Mouse (Mus musculus) small intestine, adult 2 months (tissue): ENCODE results near the gene Capn12. TPM values are rescaled to one million over a fixed set of nuclear protein-coding genes. Genes with fewer than 3 reads are reported as not detected.
"Not testable (repeated sequence)": the region's sequence is repeated elsewhere in the genome, so short reads cannot be mapped to it uniquely, and the experiment has no call there.

Experiments used
- H3K27ac ChIP-seq: fragments of 200-500 bp; 2 replicates; pipeline ENCODE4 v1.5.1; 2012; ENCODE audit warnings: low read depth, low read length, control low read depth, inconsistent platforms; ENCODE audit not compliant: insufficient read depth
- H3K27me3 ChIP-seq: fragments of 200-500 bp; 2 replicates; pipeline ENCODE4 v1.6.1; 2012; ENCODE audit warnings: mild to moderate bottlenecking, moderate library complexity, low read length, inconsistent platforms; ENCODE audit not compliant: control insufficient read depth, insufficient read depth
- H3K36me3 ChIP-seq: fragments of 200-500 bp; 2 replicates; pipeline ENCODE4 v1.6.1; 2012; ENCODE audit warnings: mild to moderate bottlenecking, low read length, control low read depth, inconsistent platforms; ENCODE audit not compliant: control insufficient read depth, insufficient read depth
- H3K4me1 ChIP-seq: fragments of 200-500 bp; 2 replicates; pipeline ENCODE4 v1.6.1; 2012; ENCODE audit warnings: low read length, inconsistent platforms, mixed read lengths; ENCODE audit not compliant: control insufficient read depth, insufficient read depth, insufficient read length
- H3K4me3 ChIP-seq: fragments of 200-500 bp; 2 replicates; pipeline ENCODE4 v1.5.1; 2012; ENCODE audit warnings: low read depth, mild to moderate bottlenecking, control low read depth, inconsistent platforms, low read length, moderate library complexity
- CTCF ChIP-seq: fragments of 200-500 bp; IDR thresholded peaks from 2 replicates; pipeline ENCODE4 v1.5.1; 2012; ENCODE audit warnings: low read depth, mild to moderate bottlenecking, control low read depth, inconsistent platforms, low read length, moderate library complexity, mixed read lengths; ENCODE audit not compliant: insufficient replicate concordance, insufficient read length; ENCODE audit errors: extremely low read depth
- POLR2A ChIP-seq: fragments of 200-500 bp; IDR thresholded peaks from 2 replicates; pipeline ENCODE4 v1.6.1; 2012; ENCODE audit warnings: low read depth, mild to moderate bottlenecking, control low read depth, inconsistent platforms, low read length, moderate library complexity
- WGBS: fragments of 180-500 bp; shearing (Covaris S2); methylation state at CpG from one replicate; pipeline ENCODE4 v1.1.7; 2018; 5-methylcytosine and 5-hydroxymethylcytosine counted together
- polyA plus RNA-seq: library from polyadenylated mRNA; depleted of rRNA; stranded (reverse); fragments of >200 nt; gene quantifications from 2 replicates; pipeline ENCODE4 v1.2.3, GENCODE M21; 2012

Gene Capn12
- polyA plus RNA-seq, 1 experiment: 0.10 TPM

DNA sequence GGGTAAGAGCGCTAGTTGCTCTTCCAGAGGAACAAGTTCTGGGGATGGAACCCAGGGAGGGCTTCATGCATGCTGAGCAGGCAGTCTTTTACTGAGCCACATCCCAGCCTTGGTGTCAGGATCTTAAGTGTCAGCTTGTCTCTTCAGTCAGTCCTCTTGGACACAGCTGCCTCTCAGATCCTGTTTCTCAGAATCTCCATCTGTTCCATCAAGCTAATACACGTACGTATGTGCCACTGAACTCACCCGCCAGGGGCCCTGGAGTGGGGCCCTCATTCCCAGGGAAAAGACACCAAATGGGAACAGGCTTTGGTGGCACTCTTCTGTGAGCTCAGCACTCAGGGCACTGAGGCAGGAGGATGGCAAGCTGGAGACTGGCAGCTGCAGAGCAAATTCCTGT lies 3.4 kb upstream of the Capn12 start:
- H3K27ac ChIP-seq: no peak overlapping the region
- no peaks in the 10 kb centered on the region for H3K27me3 ChIP-seq
- 88% methylated on average over 4 of the region's 4 CpGs for WGBS
- no peaks in the 10 kb centered on the region for H3K36me3 ChIP-seq
- H3K4me1 ChIP-seq: no peaks in the 10 kb centered on the region
- TF ChIP-seq CTCF (no peak), POLR2A (no peak)
- H3K4me3 ChIP-seq: no peak overlapping the region

GRCm38 (mm10) chr7:28879606-28880005 lies 1.6 kb upstream of the Capn12 start:
- no peaks in the 10 kb centered on the region for H3K4me1 ChIP-seq
- H3K27me3 ChIP-seq: no peaks in the 10 kb centered on the region
- H3K36me3 ChIP-seq: no peaks in the 10 kb centered on the region
- H3K4me3 ChIP-seq: no peak overlapping the region
- 74% methylated on average over 7 of the region's 7 CpGs for WGBS
- TF ChIP-seq CTCF (no peak), POLR2A (no peak)
- H3K27ac ChIP-seq: no peak overlapping the region

- no peak overlapping the region for H3K4me3 ChIP-seq
- H3K36me3 ChIP-seq: no peaks in the 10 kb centered on the region
- 88% methylated on average over 10 of the region's 10 CpGs for WGBS
- no peaks in the 10 kb centered on the region for H3K4me1 ChIP-seq
- no peaks in the 10 kb centered on the region for H3K27me3 ChIP-seq
- no peak overlapping the region for H3K27ac ChIP-seq
- no peak for TF ChIP-seq CTCF
Measured at GRCm38 (mm10) chr7:28880554-28880953, 668 bp upstream of the Capn12 start.

DNA sequence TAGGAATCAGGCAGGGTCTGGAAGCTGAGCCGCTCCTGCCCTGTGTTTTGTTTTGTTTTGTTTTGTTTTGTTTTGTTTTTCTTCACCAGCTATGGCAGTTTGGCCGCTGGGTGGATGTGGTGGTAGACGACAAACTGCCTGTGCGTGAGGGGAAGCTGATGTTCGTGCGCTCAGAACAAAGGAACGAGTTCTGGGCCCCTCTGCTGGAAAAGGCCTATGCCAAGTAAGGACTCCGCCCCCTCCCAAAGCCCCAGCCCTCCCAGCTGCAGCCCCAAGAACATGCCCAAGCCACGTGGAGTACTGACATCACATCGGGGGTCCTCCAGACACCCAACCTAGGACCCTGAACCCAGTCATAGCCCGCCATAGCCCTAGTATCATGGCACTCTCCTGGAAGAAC lies 1.8 kb downstream of the Capn12 start:
- H3K4me1 ChIP-seq: no peaks in the 10 kb centered on the region; the same call in 1 of the 2 replicates
- no peak overlapping the region for H3K27ac ChIP-seq
- 81% methylated on average over 11 of the region's 11 CpGs for WGBS
- H3K4me3 ChIP-seq: no peak overlapping the region
- TF ChIP-seq POLR2A (no peak), CTCF (no peak)
- H3K36me3 ChIP-seq: no peaks in the 10 kb centered on the region
- peaks cover 6% of the 10 kb centered on the region; the same call in 1 of the 2 replicates for H3K27me3 ChIP-seq

- H3K27me3 ChIP-seq, H3K4me3 ChIP-seq, H3K27ac ChIP-seq, H3K4me1 ChIP-seq, H3K36me3 ChIP-seq: not testable (repeated sequence)
- WGBS: 86% methylated on average over 4 of the region's 4 CpGs
Measured at GRCm38 (mm10) chr7:28883704-28884103, 2.5 kb downstream of the Capn12 start.

- peaks cover 2% of the 10 kb centered on the region; the same call in 1 of the 2 replicates for H3K36me3 ChIP-seq
- H3K27me3 ChIP-seq: peaks cover 9% of the 10 kb centered on the region; the same call in 1 of the 2 replicates
- H3K4me1 ChIP-seq: no peaks in the 10 kb centered on the region; the same call in 1 of the 2 replicates
- WGBS: 34% methylated on average over 14 of the region's 14 CpGs
- H3K4me3 ChIP-seq: no peak overlapping the region
- TF ChIP-seq POLR2A (no peak), CTCF (no peak)
- H3K27ac ChIP-seq: no peak overlapping the region
Measured at GRCm38 (mm10) chr7:28886486-28886885, 5.3 kb downstream of the Capn12 start.

DNA sequence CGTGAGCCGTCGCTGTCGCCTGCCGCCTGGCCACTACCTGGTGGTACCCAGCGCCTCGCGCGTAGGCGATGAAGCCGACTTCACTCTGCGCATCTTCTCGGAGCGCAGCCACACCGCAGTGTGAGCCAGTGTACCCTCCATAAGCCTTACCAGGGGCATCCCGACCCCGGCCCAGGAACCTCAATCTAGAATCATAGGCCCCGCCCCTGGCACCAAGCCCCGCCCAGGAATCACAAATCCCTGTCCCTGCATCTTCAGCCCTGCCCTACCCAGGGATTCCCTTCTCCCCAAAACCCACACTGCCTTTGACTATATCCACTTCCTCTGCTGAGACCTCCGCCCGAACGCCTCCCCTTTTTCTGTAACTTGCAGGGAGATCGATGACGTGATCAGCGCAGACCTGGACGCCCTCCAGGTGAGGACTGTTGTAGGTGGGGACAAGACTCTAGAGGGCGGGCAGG lies 7.5 kb downstream of the Capn12 start:
- no peak overlapping the region for H3K27ac ChIP-seq

DNA sequence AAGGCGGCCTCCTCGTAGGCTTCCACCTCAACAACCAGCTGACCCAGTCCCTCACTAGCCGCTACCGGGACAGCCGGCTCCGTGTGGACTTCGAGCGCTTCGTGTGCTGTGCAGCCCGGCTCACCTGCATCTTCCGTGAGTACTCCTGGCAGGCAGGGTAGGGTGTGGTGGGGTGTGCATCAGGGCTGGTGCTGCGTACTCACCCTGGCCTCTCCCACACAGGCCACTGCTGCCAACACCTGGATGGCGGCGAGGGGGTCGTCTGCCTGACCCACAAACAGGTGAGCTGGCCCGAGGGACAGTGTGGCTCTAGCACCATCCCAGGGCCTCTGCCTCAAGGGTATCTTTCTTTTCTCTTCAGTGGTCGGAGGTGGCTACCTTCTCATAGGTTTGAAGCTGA lies 11.4 kb downstream of the Capn12 start:
- H3K27ac ChIP-seq: no peak overlapping the region
- no peak overlapping the region for H3K4me3 ChIP-seq
- H3K4me1 ChIP-seq: no peaks in the 10 kb centered on the region; the same call in 1 of the 2 replicates
- peaks cover 61% of the 10 kb centered on the region for H3K36me3 ChIP-seq
- 70% methylated on average over 17 of the region's 17 CpGs for WGBS
- TF ChIP-seq CTCF: no peak
- no peak for TF ChIP-seq POLR2A
- peaks cover 7% of the 10 kb centered on the region; the same call in 1 of the 2 replicates for H3K27me3 ChIP-seq

More for the DNA sequence above, 7.5 kb downstream of the Capn12 start:
- peaks cover 9% of the 10 kb centered on the region; the same call in 1 of the 2 replicates for H3K27me3 ChIP-seq
- H3K36me3 ChIP-seq: peaks cover 22% of the 10 kb centered on the region
- peak overlapping the region; percentile 28 for H3K4me3 ChIP-seq
- WGBS: 3% methylated on average over 27 of the region's 27 CpGs
- H3K4me1 ChIP-seq: no peaks in the 10 kb centered on the region; the same call in 1 of the 2 replicates
- no peak for TF ChIP-seq CTCF
- TF ChIP-seq POLR2A: no peak
